Mouse (Mus musculus): ENCODE data around the gene Hadha.

GRCm38 (mm10) chr5:30161836-30162235 lies 6.9 kb upstream of the Hadha start:
- TF ChIP-seq CTCF (IDR thresholded peaks at IDR 0.05) (no peak), EP300 (IDR thresholded peaks at IDR 0.05) (no peak)

All from lung, postnatal 0 days (tissue).